Mouse (Mus musculus) C2C12 (cell line): ENCODE data around the gene Tdrd6.

ENCODE experiments used
- CTCF ChIP-seq: IDR thresholded peaks from one replicate; pipeline ENCODE4 v1.5.1; 2011; ENCODE audit not compliant: control insufficient read depth, insufficient read depth, insufficient read length
- MAX ChIP-seq: IDR thresholded peaks from one replicate; pipeline ENCODE4 v1.6.1; 2011; ENCODE audit warnings: mild to moderate bottlenecking, control low read depth

DNA sequence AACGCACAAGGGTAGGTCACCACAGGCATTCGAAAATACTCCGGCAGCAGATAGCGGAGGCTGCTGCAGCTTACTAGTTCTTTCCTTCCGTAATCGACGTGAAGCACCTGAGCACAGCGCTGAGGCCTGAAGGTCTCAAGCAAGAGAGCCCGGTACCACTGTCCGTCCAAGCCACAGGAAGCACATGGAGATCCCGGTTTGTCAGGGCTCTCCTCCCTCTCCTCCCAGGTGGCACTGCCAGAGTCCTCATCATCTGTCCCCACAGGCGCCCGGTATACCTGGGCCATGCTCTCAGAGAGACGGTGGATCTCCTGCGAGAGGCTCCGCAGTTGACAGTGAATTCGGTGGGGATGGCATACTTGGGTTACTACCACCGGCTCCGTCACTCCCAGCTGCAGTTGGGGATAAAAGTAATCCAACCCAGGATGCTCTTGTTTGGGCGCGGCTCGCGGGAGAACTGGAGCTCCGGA is 1.0 kb downstream of the Tdrd6 start:
- TF ChIP-seq CTCF (no peak), MAX (no peak)
